Mouse (Mus musculus): ENCODE results near the gene Vmn1r39. TPM values are rescaled to one million over a fixed set of nuclear protein-coding genes. Genes with fewer than 3 reads are reported as not detected.
"Not testable (repeated sequence)": the region's sequence is repeated elsewhere in the genome, so short reads cannot be mapped to it uniquely, and the experiment has no call there.

Gene Vmn1r39
- total RNA-seq (2021), result not detected
- long read RNA-seq, experiment 1, result 0 reads
- long read RNA-seq, experiment 2, result 0 reads

GRCm38 (mm10) chr6:66810509-66810908, at the start of gene Vmn1r39:
Vmn1r39 (minus strand) TSS chr6:66810609.
- no peak for DNase-seq

- DNase-seq, result no peak
These were observed 49.0 kb upstream of the Vmn1r39 start for GRCm38 (mm10) chr6:66859391-66859790.

DNA sequence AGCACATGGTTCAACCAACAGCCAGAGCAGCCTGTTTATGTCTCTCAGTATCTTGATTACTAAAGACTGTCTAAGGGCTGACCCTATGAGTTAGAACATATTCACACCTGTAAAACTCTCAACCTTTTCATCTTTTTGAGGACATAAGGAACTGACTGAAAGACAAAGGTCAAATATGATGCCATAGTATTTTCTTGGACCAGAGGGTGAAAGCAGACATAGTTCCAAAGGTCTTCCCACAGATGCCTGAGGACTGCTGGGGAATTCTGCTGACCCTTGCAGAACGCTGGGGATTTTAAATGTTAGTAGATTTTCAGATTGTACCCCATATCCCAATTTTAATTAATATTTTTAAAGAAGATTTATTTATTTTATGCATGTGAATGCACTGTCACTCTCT, 47.9 kb upstream of the Vmn1r39 start:
- no peak for DNase-seq

DNA sequence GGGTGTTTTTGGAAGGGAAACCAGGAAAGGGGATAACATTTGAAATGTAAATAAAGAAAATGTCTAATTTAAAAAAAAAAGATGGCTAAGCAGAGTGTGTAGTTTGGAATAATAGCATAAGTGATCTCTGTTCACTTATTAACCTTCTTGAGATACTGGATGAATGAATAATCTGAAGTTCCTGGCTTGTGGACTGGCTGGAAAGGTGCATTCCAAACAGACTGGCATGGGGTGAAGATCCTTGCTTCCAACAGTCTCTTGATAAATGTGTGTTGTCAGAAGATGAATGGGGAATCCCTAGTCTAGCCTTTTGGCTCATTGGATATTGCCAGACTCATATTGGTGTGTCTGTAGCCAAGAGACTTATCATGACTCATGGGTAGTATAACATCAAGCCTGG, 45.8 kb upstream of the Vmn1r39 start:
- no peak for DNase-seq

DNA sequence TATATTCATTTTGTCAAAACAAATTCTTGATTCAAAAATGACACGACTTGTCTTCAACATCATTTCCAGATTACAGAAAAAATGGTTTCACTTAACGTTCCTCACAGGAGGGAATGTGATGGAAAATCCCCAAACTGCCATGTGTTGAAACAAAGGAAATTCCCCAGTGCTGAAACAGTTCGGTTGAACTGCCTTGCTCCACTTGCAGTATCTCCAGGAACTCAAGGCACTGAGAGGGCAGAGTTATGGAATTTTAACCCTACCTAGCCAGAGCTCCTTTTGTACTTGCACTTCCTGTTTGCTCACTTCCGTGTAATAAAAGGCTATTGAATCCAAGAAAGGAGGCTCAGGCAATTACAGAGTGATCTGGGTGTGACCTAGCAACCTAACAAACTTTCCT, 38.5 kb upstream of the Vmn1r39 start:
- DNase-seq, result no peak

GRCm38 (mm10) chr6:66840631-66841030, 30.2 kb upstream of the Vmn1r39 start:
- DNase-seq, result not testable (repeated sequence)

GRCm38 (mm10) chr6:66836932-66837331, 26.5 kb upstream of the Vmn1r39 start:
- DNase-seq, result no peak

DNA sequence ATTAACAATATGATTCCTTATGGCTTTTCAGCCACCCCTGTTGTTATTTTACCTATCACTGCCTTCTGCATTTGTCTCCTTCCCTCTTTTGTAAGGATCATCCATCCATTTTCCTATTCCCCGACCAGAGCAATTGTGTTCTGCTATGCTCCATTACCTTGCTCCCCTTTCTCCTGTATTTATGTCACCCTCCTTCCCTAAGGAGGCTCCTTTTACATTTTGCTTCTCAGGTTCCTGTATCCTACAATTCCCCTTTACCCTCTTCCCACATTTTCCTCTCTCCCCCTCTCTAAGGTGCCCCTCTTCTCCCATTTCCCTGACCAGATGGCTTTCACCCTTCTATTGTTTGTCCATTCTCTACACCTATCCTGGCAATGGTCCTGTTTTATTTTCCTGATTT, 4.1 kb downstream of the Vmn1r39 start:
- DNase-seq, result no peak

- no peak for DNase-seq
These were observed 4.7 kb downstream of the Vmn1r39 start for GRCm38 (mm10) chr6:66805713-66806112.

DNA sequence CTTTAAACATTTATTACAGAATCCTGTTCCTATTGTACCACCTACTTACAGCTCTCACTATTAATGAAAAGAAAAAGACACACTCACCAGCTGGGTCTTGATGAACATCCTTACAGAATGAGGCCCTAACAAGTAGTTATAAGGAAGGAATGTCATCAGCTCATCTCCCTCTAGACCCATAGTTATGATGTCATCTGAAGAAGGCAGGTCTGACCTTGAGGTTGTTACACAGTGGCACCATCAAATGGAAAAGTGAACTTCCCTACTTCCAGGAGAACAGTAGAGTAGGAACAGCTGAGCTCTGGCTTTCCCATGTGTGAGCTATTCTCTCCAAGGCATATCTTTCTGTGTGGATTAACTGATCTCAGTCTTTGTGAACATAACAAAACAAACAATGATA, 27.9 kb downstream of the Vmn1r39 start, which contains the start of gene Vmn1r38:
TSS of gene Vmn1r38 (minus strand) at position 101 of the 400 bp plus-strand sequence.
- DNase-seq, result not testable (repeated sequence)

Other genes starting within 250 kb of the Vmn1r39 start
- gene Vmn1r33, start 192.3 kb downstream of the Vmn1r39 start, total RNA-seq (2021), result not detected
- gene Vmn1r34, start 166.7 kb downstream of the Vmn1r39 start, total RNA-seq (2021), result not detected
- not detected for gene Vmn1r35, start 124.7 kb downstream of the Vmn1r39 start, total RNA-seq (2021)
- not detected for gene Vmn1r36, start 91.4 kb downstream of the Vmn1r39 start, total RNA-seq (2021)
- not detected for gene Vmn1r37, start 81.2 kb downstream of the Vmn1r39 start, total RNA-seq (2021)
- gene Vmn1r38, start 28.0 kb downstream of the Vmn1r39 start, total RNA-seq (2021), result not detected
- 10 to 100 TPM; 23.8 to 32.3 TPM for gene Gng12, start 85.8 kb upstream of the Vmn1r39 start, total RNA-seq (2021)
- gene Gadd45a, start 226.8 kb upstream of the Vmn1r39 start, total RNA-seq (2021), result 10 to 100 TPM; 32.5 to 36.8 TPM